Mouse (Mus musculus) hindbrain, embryonic 13.5 days (tissue): ENCODE data around the gene Zfp362. TPM values are rescaled to one million over a fixed set of nuclear protein-coding genes. Genes with fewer than 3 reads are reported as not detected.
A peak's percentile ranks its signal among the peaks of the same experiment; 100 is the strongest.

Experiments used
- ATAC-seq: fragments of 200-750 bp; cut with Nextera tagmentation; 2 replicates; pipeline ENCODE4 v1.8.0; 2017; ENCODE audit warnings: moderate TSS enrichment; ENCODE audit not compliant: low FRiP score
- H3K27ac ChIP-seq: fragments of 300-500 bp; sonication (generic); 2 replicates; pipeline ENCODE4 v1.5.1; 2015; ENCODE audit warnings: inconsistent platforms, mild to moderate bottlenecking, moderate library complexity
- H3K27me3 ChIP-seq: fragments of 300-500 bp; sonication (generic); 2 replicates; pipeline ENCODE4 v1.6.1; 2015; ENCODE audit warnings: mild to moderate bottlenecking, inconsistent platforms
- H3K36me3 ChIP-seq: fragments of 300-500 bp; sonication (generic); 2 replicates; pipeline ENCODE4 v1.6.1; 2015; ENCODE audit warnings: mild to moderate bottlenecking, inconsistent platforms
- H3K4me1 ChIP-seq: fragments of 300-500 bp; sonication (generic); replicated peaks from 2 replicates; pipeline ENCODE4 v1.6.1; 2015; ENCODE audit warnings: inconsistent platforms
- H3K4me2 ChIP-seq: fragments of 300-500 bp; sonication (generic); 2 replicates; pipeline ENCODE4 v1.6.1; 2015; ENCODE audit warnings: inconsistent platforms, mild to moderate bottlenecking, moderate library complexity
- H3K4me3 ChIP-seq: fragments of 300-500 bp; sonication (generic); 2 replicates; pipeline ENCODE4 v1.5.1; 2015; ENCODE audit warnings: mild to moderate bottlenecking, inconsistent platforms
- H3K9ac ChIP-seq: fragments of 300-500 bp; sonication (generic); 2 replicates; pipeline ENCODE4 v1.6.1; 2015; ENCODE audit warnings: mild to moderate bottlenecking, inconsistent platforms
- H3K9me3 ChIP-seq: fragments of 300-500 bp; sonication (generic); 2 replicates; pipeline ENCODE4 v1.6.1; 2016; ENCODE audit warnings: inconsistent platforms
- WGBS: fragments of 180-500 bp; shearing (Covaris S2); methylation state at CpG from one replicate; pipeline ENCODE4 v1.1.7; 2015; 5-methylcytosine and 5-hydroxymethylcytosine counted together
- polyA plus RNA-seq: library from polyadenylated mRNA; unstranded; fragments of >200 nt; fragmentation: Nextera tagmentation; extraction: Ambion mirVana; gene quantifications from 2 replicates; pipeline ENCODE4 v1.2.1, GENCODE M21; 2015

Gene Zfp362
- polyA plus RNA-seq, 1 experiment from 2014 or later, result 36.9 TPM

DNA sequence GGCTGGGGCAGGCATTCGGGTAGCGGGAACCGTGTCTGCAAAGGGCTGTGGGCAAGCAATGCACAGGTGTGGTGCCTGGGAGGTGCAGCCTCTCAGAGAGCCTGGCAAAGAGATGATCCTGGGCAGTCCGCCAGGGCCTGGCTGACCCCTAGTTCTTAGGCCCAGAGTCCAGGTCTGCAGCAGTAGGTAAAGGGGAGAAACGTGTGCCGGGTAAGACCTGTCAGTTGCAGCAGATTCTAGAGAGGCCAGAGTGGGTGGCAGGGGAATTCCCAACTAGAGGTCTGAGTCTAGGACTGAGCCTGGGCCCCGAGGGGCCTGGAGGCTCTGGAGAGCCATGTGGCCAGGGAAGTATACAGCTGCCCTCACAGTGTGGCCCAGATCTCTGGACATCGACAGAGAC is 11.6 kb downstream of the Zfp362 start:
- no peak overlapping the region for H3K27ac ChIP-seq
- H3K9ac ChIP-seq, result no peak overlapping the region
- H3K36me3 ChIP-seq, result peaks cover 32% of the 10 kb centered on the region
- 94% methylated on average over 8 of the region's 8 CpGs for WGBS
- ATAC-seq, result no peak
- no peak overlapping the region for H3K4me3 ChIP-seq
- H3K4me2 ChIP-seq, result no peak overlapping the region
- H3K27me3 ChIP-seq, result no peaks in the 10 kb centered on the region
- H3K9me3 ChIP-seq, result no peaks in the 10 kb centered on the region
- H3K4me1 ChIP-seq, result peaks cover 71% of the 10 kb centered on the region

DNA sequence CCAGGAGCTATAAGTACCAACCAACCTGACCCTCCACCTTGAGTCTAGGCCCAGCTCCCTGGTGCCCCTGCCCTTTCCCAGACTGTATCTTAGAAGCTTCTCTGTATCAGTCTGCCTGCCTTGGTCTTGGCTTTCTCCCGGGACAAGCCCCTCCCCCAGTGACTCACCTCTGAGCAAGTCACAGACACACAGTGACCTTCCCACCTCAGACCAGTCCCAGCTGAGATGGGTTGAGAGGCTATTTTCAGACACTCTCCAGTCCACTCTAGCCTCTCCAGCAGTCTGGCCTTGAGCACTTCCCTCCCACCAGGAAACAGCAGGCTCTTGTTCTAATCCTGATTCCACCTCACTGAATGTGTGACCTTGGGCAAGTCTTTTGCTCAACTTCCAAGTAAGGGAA is 12.1 kb downstream of the Zfp362 start:
- peaks cover 66% of the 10 kb centered on the region for H3K4me1 ChIP-seq

GRCm38 (mm10) chr4:128789646-128790045 is 16.2 kb downstream of the Zfp362 start:
- H3K9ac ChIP-seq, result peak overlapping the region; percentile 19; the same call in 1 of the 2 replicates
- 47% methylated on average over 18 of the region's 18 CpGs for WGBS
- no peak overlapping the region for H3K4me3 ChIP-seq
- ATAC-seq, result no peak
- no peaks in the 10 kb centered on the region for H3K9me3 ChIP-seq
- no peak overlapping the region for H3K27ac ChIP-seq
- H3K4me2 ChIP-seq, result no peak overlapping the region
- peaks cover 69% of the 10 kb centered on the region for H3K36me3 ChIP-seq
- peaks cover 27% of the 10 kb centered on the region for H3K4me1 ChIP-seq
- H3K27me3 ChIP-seq, result no peaks in the 10 kb centered on the region

More for the DNA sequence above, 12.1 kb downstream of the Zfp362 start:
- ATAC-seq, result no peak
- Histone ChIP-seq H3K4me3 (no peak overlapping the region), H3K9me3 (no peaks in the 10 kb centered on the region), H3K4me2 (no peak overlapping the region), H3K27me3 (no peaks in the 10 kb centered on the region), H3K9ac (no peak overlapping the region), H3K36me3 (peaks cover 33% of the 10 kb centered on the region), H3K27ac (no peak overlapping the region)
- 73% methylated on average over 1 of the region's 1 CpGs for WGBS

DNA sequence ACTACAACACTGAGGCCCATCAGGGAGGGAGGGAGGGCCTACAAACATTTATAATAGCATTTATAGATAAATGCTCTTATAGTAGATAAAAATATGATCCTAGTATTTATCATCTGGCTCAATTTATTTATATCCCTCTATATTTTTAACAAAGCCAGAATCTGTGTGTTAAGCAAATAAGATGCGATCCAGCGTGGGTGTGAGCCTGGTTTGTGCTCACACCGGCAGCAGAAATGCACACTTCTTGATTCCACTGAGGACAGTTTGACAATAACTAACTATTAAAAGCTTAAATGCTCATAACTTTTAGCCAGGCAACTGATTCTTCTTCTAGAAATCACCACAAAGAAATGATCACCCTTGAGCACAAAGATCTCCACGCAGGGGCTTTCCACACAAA is 17.7 kb downstream of the Zfp362 start:
- Histone ChIP-seq H3K4me2 (no peak overlapping the region), H3K27me3 (no peaks in the 10 kb centered on the region), H3K9me3 (no peaks in the 10 kb centered on the region), H3K4me1 (peaks cover 24% of the 10 kb centered on the region), H3K4me3 (no peak overlapping the region), H3K27ac (no peak overlapping the region), H3K9ac (no peak overlapping the region), H3K36me3 (peaks cover 76% of the 10 kb centered on the region)
- WGBS, result 98% methylated on average over 4 of the region's 4 CpGs
- ATAC-seq, result no peak

- Histone ChIP-seq H3K9me3 (no peaks in the 10 kb centered on the region), H3K9ac (no peak overlapping the region), H3K4me3 (no peak overlapping the region), H3K4me1 (peaks cover 19% of the 10 kb centered on the region), H3K27me3 (no peaks in the 10 kb centered on the region), H3K36me3 (peaks cover 78% of the 10 kb centered on the region), H3K27ac (no peak overlapping the region), H3K4me2 (no peak overlapping the region)
- ATAC-seq, result no peak
- 82% methylated on average over 24 of the region's 24 CpGs for WGBS
These were observed 18.6 kb downstream of the Zfp362 start for GRCm38 (mm10) chr4:128787023-128787939.

DNA sequence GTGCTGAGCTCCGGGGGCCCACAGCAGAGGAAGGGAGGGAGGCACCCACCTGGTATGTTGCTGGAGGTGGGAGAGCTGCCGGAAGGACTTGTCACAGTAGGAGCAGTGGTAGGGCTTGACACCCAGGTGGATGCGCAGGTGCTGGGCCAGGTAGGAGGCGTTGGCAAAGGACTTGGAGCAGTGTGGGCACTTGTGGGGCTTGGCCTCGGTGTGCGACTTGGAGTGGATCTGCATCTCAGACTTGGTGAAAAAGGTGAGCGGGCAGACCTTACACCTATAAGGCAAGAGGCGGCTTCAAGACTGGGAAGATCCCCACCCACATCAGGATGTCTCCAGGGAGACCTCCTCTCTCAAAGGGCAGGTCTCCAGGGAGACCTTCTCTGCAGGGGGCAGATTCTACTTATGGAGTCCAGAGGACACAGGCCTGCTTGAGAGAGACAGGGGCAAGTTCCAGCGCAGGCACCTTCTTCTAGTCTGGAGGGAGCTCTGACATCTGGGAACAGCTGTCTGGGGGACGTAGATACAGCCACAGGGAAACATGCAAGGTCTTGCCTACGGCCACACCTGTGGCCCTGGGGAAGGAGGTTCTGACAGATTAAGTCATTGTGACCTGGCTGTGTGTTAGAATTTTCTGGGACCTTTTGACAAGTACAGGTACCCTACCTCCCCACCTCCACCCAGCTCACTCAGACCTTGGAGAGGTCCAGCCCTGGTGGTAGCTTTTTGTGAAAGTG is 19.8 kb downstream of the Zfp362 start:
- H3K9ac ChIP-seq, result no peak overlapping the region
- H3K27ac ChIP-seq, result no peak overlapping the region
- ATAC-seq, result no peak
- H3K4me2 ChIP-seq, result no peak overlapping the region
- 93% methylated on average over 11 of the region's 11 CpGs for WGBS
- H3K4me3 ChIP-seq, result no peak overlapping the region
- no peaks in the 10 kb centered on the region for H3K9me3 ChIP-seq
- H3K4me1 ChIP-seq, result peaks cover 17% of the 10 kb centered on the region
- H3K27me3 ChIP-seq, result no peaks in the 10 kb centered on the region
- peaks cover 81% of the 10 kb centered on the region for H3K36me3 ChIP-seq

GRCm38 (mm10) chr4:128784950-128785631 is 20.8 kb downstream of the Zfp362 start:
- no peak for ATAC-seq

DNA sequence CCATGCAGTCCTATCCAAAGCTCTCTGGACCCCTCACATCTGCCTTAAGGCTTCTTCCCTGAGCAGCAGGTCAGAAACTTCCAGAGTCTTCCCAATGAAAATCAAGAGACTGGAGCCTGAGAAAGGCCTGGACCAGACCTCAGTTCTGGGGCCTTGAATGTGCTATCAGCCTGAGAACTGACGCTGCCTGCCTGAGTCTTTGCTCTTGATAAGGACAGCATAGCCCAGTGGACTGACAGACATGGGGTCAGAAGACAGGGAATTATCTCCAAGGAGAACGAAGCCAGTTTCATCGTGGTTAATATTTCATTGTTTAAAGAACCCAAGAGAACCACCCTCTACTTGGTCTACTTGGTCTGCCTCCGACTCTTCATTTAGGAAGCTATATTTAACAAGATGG is 23.2 kb downstream of the Zfp362 start:
- H3K9me3 ChIP-seq, result no peaks in the 10 kb centered on the region
- peaks cover 94% of the 10 kb centered on the region for H3K36me3 ChIP-seq
- H3K9ac ChIP-seq, result no peak overlapping the region
- H3K27ac ChIP-seq, result no peak overlapping the region
- whole genome bisulfite sequencing, result 79% methylated on average over 4 of the region's 4 CpGs
- no peak overlapping the region for H3K4me2 ChIP-seq
- H3K4me1 ChIP-seq, result 0 out of 2 replicates have a peak, but pooled peaks cover 3% of the 10 kb centered on the region
- H3K27me3 ChIP-seq, result no peaks in the 10 kb centered on the region
- ATAC-seq, result no peak
- no peak overlapping the region for H3K4me3 ChIP-seq

More at GRCm38 (mm10) chr4:128784950-128785631, 20.8 kb downstream of the Zfp362 start:
- no peak overlapping the region for H3K27ac ChIP-seq
- no peak overlapping the region for H3K4me3 ChIP-seq
- H3K9ac ChIP-seq, result no peak overlapping the region
- H3K9me3 ChIP-seq, result no peaks in the 10 kb centered on the region
- WGBS, result 91% methylated on average over 15 of the region's 15 CpGs
- H3K4me2 ChIP-seq, result no peak overlapping the region
- H3K4me1 ChIP-seq, result peaks cover 7% of the 10 kb centered on the region; the same call in 1 of the 2 replicates
- H3K36me3 ChIP-seq, result peaks cover 88% of the 10 kb centered on the region
- no peaks in the 10 kb centered on the region for H3K27me3 ChIP-seq

DNA sequence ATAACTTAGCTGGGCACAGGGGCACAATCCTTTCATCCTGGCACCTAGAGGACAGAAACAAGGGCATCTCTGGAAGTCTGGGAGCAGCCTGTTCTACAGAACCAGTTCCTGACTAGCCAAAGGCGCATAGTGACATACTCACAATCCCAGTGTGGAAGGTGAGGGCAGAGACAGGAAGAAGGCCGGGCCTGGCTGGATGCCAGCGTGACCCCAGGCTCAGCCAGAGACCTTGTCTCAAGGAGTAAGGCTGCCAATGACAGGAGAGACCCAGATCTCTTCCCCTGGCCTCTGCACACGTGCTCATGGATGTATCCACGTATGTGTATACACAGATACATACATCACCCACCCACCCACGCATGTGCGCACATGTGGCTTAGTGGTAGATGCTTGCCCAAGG is 23.8 kb downstream of the Zfp362 start:
- Histone ChIP-seq H3K27ac (no peak overlapping the region), H3K36me3 (peaks cover 97% of the 10 kb centered on the region), H3K4me1 (0 out of 2 replicates have a peak, but pooled peaks cover 3% of the 10 kb centered on the region), H3K9ac (no peak overlapping the region), H3K4me3 (no peak overlapping the region), H3K4me2 (no peak overlapping the region), H3K9me3 (no peaks in the 10 kb centered on the region), H3K27me3 (no peaks in the 10 kb centered on the region)
- 90% methylated on average over 7 of the region's 7 CpGs for WGBS
- no peak for ATAC-seq

- no peaks in the 10 kb centered on the region for H3K9me3 ChIP-seq
- peak overlapping the region; percentile 35; the same call in 1 of the 2 replicates for H3K27ac ChIP-seq
- WGBS, result 83% methylated on average over 11 of the region's 11 CpGs
- H3K9ac ChIP-seq, result no peak overlapping the region
- no peaks in the 10 kb centered on the region for H3K27me3 ChIP-seq
- H3K4me1 ChIP-seq, result peaks cover 9% of the 10 kb centered on the region; the same call in 1 of the 2 replicates
- no peak overlapping the region for H3K4me3 ChIP-seq
- no peak overlapping the region for H3K4me2 ChIP-seq
- ATAC-seq, result no peak
- peaks cover 97% of the 10 kb centered on the region for H3K36me3 ChIP-seq
These were observed 28.3 kb downstream of the Zfp362 start for GRCm38 (mm10) chr4:128777593-128777992.

- Histone ChIP-seq H3K9me3 (no peaks in the 10 kb centered on the region), H3K4me3 (no peak overlapping the region), H3K4me2 (no peak overlapping the region), H3K27ac (peak overlapping the region; percentile 35), H3K27me3 (no peaks in the 10 kb centered on the region), H3K36me3 (peaks cover 96% of the 10 kb centered on the region), H3K4me1 (peaks cover 6% of the 10 kb centered on the region; the same call in 1 of the 2 replicates), H3K9ac (0 out of 2 replicates have a peak overlapping the region, but pooled peaks have one; percentile 24)
- 48% methylated on average over 20 of the region's 20 CpGs for WGBS
- ATAC-seq, result peak; percentile 19; the same call in 1 of the 2 replicates
These were observed 29.1 kb downstream of the Zfp362 start for GRCm38 (mm10) chr4:128776568-128777289.
